Mouse (Mus musculus) G1E (cell line): Measurements from ENCODE around the gene Aqp9.

Source experiments
- CTCF ChIP-seq: IDR thresholded peaks from 2 replicates; pipeline ENCODE4 v1.5.1; 2012; ENCODE audit warnings: low read depth, low read length, inconsistent platforms, mixed read lengths
- GATA2 ChIP-seq: IDR thresholded peaks from 2 replicates; pipeline ENCODE4 v1.6.1; 2012; ENCODE audit warnings: low read depth, low read length, inconsistent platforms, borderline replicate concordance

DNA sequence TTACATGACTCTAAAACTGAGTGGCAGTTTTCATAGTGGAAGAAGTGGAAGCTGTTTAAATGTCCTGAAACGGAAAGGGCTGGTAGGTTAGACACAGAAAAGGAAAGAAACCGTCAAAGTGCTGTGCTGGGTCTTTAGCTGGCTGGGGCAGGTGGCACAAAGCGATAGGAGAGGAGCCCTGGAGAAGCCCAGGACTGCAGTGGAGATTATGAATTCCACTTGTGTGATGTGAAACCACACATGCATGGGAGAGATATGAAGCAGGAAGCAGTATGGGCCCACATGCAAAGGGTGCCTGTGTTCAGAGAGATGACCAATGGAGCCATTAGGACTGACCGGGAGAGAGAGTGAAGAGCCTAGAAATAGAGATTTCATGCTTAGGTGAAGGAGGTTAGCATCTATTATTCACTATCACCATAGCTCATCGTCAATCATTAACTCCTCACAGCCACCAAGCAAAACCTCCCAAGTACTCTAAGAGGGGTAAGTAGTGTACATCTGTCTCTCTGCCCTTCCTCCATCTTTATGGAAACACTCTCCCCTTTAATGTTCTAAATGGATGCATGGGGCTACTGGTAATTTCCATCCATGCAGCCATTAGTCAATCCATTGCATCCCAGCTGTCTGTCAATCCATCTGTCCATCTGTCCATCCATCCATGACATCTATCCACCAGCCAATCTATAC is 2.3 kb downstream of the Aqp9 start:
- TF ChIP-seq CTCF (no peak), GATA2 (no peak)
